Mouse (Mus musculus) embryonic facial prominence, embryonic 14.5 days (tissue): ENCODE data around the gene Hnrnph3. TPM values are rescaled to one million over a fixed set of nuclear protein-coding genes. Genes with fewer than 3 reads are reported as not detected.

Source experiments
- ATAC-seq: fragments of 200-750 bp; cut with Nextera tagmentation; 2 replicates; pipeline ENCODE4 v1.8.0; 2017; ENCODE audit warnings: low read depth, moderate number of reproducible peaks, moderate TSS enrichment
- DNase-seq: peaks from one replicate; pipeline ENCODE4 v3.0.0-alpha.2; 2015; ENCODE audit warnings: low spot score
- H3K27ac ChIP-seq: fragments of 300-500 bp; sonication (generic); replicated peaks from 2 replicates; pipeline ENCODE4 v1.5.1; 2014; ENCODE audit warnings: low read depth, mild to moderate bottlenecking, low read length, moderate library complexity
- H3K27me3 ChIP-seq: fragments of 300-500 bp; sonication (generic); replicated peaks from 2 replicates; pipeline ENCODE4 v1.6.1; 2014; ENCODE audit warnings: low read length; ENCODE audit not compliant: control insufficient read depth, insufficient read depth
- H3K36me3 ChIP-seq: fragments of 300-500 bp; sonication (generic); 2 replicates; pipeline ENCODE4 v1.6.1; 2014; ENCODE audit warnings: low read length, mixed read lengths; ENCODE audit not compliant: control insufficient read depth, insufficient read depth
- H3K4me1 ChIP-seq: fragments of 300-500 bp; sonication (generic); 2 replicates; pipeline ENCODE4 v1.6.1; 2014; ENCODE audit warnings: antibody characterized with exemption, low read length; ENCODE audit not compliant: control insufficient read depth, insufficient read depth
- H3K4me2 ChIP-seq: fragments of 300-500 bp; sonication (generic); 2 replicates; pipeline ENCODE4 v1.6.1; 2014; ENCODE audit warnings: low read depth, mild to moderate bottlenecking, low read length, moderate library complexity, mixed read lengths
- H3K4me3 ChIP-seq: fragments of 300-500 bp; sonication (generic); 2 replicates; pipeline ENCODE4 v1.5.1; 2014; ENCODE audit warnings: low read depth, mild to moderate bottlenecking, low read length
- H3K9ac ChIP-seq: fragments of 300-500 bp; sonication (generic); 2 replicates; pipeline ENCODE4 v1.6.1; 2014; ENCODE audit warnings: low read depth, mild to moderate bottlenecking, low read length, moderate library complexity, mixed read lengths
- H3K9me3 ChIP-seq: fragments of 300-500 bp; sonication (generic); 2 replicates; pipeline ENCODE4 v1.6.1; 2016; ENCODE audit warnings: low read length; ENCODE audit not compliant: control insufficient read depth
- WGBS: fragments of 180-500 bp; shearing (Covaris S2); extraction: QIAGEN DNeasy Blood & Tissue Kit; methylation state at CpG from one replicate; pipeline ENCODE4 v1.1.7; 2014; 5-methylcytosine and 5-hydroxymethylcytosine counted together
- polyA plus RNA-seq: library from polyadenylated mRNA; unstranded; fragments of >200 nt; fragmentation: Nextera tagmentation; extraction: Ambion mirVana; gene quantifications from 2 replicates; pipeline ENCODE4 v1.2.1, GENCODE M21; 2014

Gene Hnrnph3
- polyA plus RNA-seq, 1 experiment from 2014 or later: 51.8 TPM

DNA sequence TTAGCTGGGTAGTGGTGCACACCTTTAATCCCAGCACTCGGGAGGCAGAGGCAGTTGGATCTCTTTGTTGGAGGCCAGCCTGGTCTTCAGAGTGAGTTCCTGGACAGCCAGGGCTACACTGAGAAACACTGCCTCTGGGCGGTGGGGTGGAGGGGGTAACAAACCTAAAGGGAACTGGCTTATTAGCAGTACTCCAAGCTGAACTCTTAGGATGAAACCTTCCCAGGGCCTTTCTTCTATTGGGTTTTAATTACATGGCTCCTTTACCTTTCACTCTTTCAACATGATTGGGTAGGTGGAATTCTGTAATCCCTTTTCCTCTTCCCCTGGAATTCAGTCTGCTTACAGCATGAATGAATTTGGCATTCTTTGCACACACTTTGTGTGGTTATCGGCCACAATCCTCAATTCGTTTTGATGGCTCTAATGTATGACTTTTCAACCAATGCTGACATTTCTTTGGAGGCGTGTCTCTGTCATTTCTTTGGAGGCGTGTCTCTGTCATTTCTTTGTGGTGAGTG is 1.5 kb upstream of the Hnrnph3 start:
- ATAC-seq (no peak), DNase-seq (peak; percentile 61)
- Histone ChIP-seq H3K27me3 (no peaks in the 10 kb centered on the region), H3K36me3 (no peaks in the 10 kb centered on the region), H3K4me3 (peak overlapping the region; percentile 97; the same call in 1 of the 2 replicates), H3K4me2 (peak overlapping the region; percentile 84), H3K9ac (no peak overlapping the region), H3K27ac (peak overlapping the region; percentile 100), H3K9me3 (no peaks in the 10 kb centered on the region), H3K4me1 (peaks cover 28% of the 10 kb centered on the region)
- WGBS: 35% methylated on average over 6 of the region's 6 CpGs

DNA sequence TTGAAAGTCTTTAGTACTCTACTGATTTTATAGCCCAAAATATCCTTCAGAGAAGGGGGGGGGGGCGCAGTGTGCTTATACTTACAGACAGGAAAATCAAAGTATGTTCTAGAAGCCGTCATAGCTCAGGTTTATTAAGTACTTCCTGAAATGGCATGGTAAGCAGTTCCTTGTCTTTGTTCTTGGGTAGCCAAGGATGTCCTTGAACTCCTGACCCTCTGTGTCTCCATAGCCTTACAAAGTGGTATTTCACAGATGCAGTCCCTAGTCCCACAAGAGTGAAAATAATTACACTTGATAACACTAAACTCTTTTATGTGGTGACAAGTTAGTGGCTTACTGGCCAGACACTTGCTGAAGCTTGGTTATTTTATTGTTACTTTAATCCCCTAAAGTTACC is 999 bp upstream of the Hnrnph3 start:
- H3K4me2 ChIP-seq: peak overlapping the region; percentile 84
- peaks cover 28% of the 10 kb centered on the region for H3K4me1 ChIP-seq
- 30% methylated on average over 2 of the region's 2 CpGs for WGBS
- ATAC-seq (no peak), DNase-seq (peak; percentile 19)
- H3K36me3 ChIP-seq: no peaks in the 10 kb centered on the region
- peak overlapping the region; percentile 100 for H3K9ac ChIP-seq
- peak overlapping the region; percentile 97 for H3K4me3 ChIP-seq
- H3K9me3 ChIP-seq: no peaks in the 10 kb centered on the region
- H3K27me3 ChIP-seq: no peaks in the 10 kb centered on the region
- H3K27ac ChIP-seq: peak overlapping the region; percentile 100

DNA sequence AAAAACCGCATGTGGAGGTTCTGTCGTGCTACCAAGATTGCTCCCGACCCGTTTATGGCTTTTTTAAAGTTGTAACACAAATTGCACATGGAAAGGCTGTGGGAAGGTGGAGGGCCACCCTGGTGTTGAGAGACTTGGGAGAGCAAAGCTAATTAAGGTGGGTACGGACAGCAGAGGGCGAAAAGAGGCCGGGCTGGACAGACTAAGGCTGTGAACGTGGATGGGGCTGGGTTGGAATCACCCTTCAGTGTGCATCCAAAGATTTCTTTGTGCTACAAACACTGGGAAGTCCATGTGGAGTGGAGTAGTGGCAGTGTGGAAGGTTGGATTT is 528 bp upstream of the Hnrnph3 start:
- Histone ChIP-seq H3K4me2 (peak overlapping the region; percentile 84), H3K4me1 (peaks cover 28% of the 10 kb centered on the region), H3K27me3 (no peaks in the 10 kb centered on the region), H3K36me3 (no peaks in the 10 kb centered on the region), H3K9ac (peak overlapping the region; percentile 100), H3K9me3 (no peaks in the 10 kb centered on the region), H3K27ac (peak overlapping the region; percentile 100), H3K4me3 (peak overlapping the region; percentile 97)
- ATAC-seq: peak; percentile 54; the same call in 1 of the 2 replicates
- under 1% methylated on average over 8 of the region's 8 CpGs for WGBS
- peak; percentile 83 for DNase-seq

DNA sequence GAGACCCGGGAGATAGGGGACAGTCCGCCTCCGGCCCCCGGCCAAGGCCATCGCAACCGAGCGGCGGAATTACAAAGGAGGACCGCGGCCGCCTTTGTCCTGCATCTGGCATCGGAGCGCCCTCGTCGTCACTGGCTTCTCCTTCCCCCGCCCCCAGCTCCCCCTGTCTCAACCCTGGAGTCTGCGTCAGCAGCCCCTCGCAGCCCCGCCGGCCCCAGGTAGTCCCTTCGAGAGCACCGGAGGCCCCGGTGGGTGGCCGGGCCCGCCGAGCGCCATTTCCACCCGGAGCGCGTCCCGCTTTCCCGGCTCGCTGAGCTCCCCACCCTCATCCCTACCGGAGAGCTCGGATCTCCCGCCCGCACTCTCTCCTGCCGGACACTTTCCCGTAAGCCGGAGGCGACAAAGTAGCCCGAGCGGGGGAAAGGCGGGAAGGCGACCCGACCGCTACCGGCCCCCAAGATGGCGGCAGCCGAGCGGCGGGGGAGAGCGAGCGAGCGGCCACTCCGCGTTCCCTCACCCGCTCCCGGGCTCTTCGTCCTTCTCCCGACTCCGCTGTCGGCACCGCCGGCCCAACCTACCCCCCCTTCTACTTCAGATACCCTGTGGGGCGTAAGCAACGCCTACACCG is 782 bp downstream of the Hnrnph3 start:
- ATAC-seq: peak; percentile 14; the same call in 1 of the 2 replicates
- WGBS: under 1% methylated on average over 25 of the region's 68 CpGs
- Histone ChIP-seq H3K4me1 (peaks cover 28% of the 10 kb centered on the region), H3K4me2 (peak overlapping the region; percentile 70), H3K9me3 (no peaks in the 10 kb centered on the region), H3K36me3 (no peaks in the 10 kb centered on the region), H3K9ac (peak overlapping the region; percentile 100), H3K4me3 (peak overlapping the region; percentile 97), H3K27me3 (no peaks in the 10 kb centered on the region), H3K27ac (peak overlapping the region; percentile 100)
- peak; percentile 70 for DNase-seq

DNA sequence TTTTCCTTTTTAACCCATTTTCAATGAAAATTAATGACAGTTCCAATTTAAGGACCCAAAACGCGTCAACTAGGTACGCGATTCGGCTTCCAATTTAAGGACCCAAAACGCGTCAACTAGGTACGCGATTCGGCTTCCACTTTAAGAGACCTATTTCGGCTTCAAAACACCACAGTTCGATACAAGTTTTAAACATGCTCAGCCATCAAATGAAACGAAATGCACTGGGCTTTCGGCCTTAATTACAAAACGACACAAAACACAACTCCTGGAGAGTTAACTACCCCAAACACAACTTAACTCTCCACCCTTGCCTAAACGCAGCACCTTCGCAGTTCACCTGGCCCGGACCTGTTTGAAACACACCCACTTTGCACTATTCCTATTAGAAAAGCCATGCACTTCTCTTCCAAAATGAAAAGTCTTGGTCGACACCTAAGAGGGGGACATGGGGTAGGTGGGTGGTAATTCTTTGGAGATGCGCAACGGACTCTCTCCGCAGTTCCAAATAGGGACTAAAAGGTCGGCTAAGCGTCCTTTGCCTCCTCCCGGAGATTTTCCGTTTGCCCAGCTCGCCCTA is 1.4 kb downstream of the Hnrnph3 start:
- H3K9ac ChIP-seq: peak overlapping the region; percentile 100
- peak overlapping the region; percentile 70 for H3K4me2 ChIP-seq
- H3K36me3 ChIP-seq: peaks cover 4% of the 10 kb centered on the region
- peak overlapping the region; percentile 100 for H3K27ac ChIP-seq
- no peak for DNase-seq
- H3K4me3 ChIP-seq: peak overlapping the region; percentile 97
- no peak for ATAC-seq
- under 1% methylated on average over 27 of the region's 27 CpGs for WGBS
- H3K4me1 ChIP-seq: peaks cover 28% of the 10 kb centered on the region
- H3K9me3 ChIP-seq: no peaks in the 10 kb centered on the region
- H3K27me3 ChIP-seq: no peaks in the 10 kb centered on the region

DNA sequence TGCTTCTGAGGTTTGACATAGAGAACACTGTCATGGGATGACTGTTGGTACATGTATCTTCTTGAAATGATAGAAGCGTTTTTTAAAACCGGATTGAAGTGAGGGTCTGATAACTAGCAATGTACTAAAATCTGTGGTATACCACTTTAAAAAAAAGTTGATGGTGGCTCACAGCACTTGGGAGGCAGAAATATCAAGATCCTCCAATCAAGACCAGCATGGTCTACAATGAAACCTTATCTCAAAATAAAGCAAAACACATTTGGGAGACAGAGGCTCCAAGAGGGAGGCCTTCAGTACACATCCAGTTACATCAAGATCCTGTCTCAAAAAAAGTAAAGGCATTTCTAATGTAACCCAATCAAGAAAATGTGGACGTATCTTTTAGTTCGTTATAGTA is 2.3 kb downstream of the Hnrnph3 start:
- Histone ChIP-seq H3K36me3 (peaks cover 13% of the 10 kb centered on the region), H3K9ac (peak overlapping the region; percentile 100), H3K4me2 (peak overlapping the region; percentile 70), H3K4me1 (peaks cover 28% of the 10 kb centered on the region), H3K27me3 (no peaks in the 10 kb centered on the region), H3K4me3 (peak overlapping the region; percentile 97), H3K27ac (no peak overlapping the region), H3K9me3 (no peaks in the 10 kb centered on the region)
- DNase-seq (peak; percentile 19), ATAC-seq (no peak)
- WGBS: 31% methylated on average over 4 of the region's 4 CpGs

DNA sequence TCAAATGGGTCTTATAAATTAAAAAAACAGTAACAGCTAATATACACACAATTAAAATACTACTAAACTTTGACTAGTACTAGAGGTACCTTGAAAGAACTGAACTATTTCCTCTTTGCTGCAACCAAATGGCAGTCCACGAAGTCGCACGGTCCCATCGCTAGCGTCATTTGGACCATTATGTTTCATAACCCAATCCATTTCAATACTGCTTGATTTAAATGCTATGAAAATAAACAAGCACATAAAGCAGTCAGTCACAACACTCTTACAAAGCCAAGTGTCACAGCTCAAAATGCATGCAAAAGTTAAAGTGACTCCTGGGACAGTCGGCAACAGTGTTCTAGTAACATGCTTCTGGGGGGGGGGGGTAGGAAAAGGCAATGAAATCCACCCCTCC is 4.7 kb downstream of the Hnrnph3 start:
- Histone ChIP-seq H3K4me3 (no peak overlapping the region), H3K27me3 (no peaks in the 10 kb centered on the region), H3K9me3 (no peaks in the 10 kb centered on the region), H3K27ac (no peak overlapping the region), H3K4me2 (no peak overlapping the region), H3K4me1 (peaks cover 9% of the 10 kb centered on the region; the same call in 1 of the 2 replicates), H3K9ac (no peak overlapping the region), H3K36me3 (peaks cover 37% of the 10 kb centered on the region)
- DNase-seq (no peak), ATAC-seq (no peak)
- 86% methylated on average over 6 of the region's 6 CpGs for WGBS

DNA sequence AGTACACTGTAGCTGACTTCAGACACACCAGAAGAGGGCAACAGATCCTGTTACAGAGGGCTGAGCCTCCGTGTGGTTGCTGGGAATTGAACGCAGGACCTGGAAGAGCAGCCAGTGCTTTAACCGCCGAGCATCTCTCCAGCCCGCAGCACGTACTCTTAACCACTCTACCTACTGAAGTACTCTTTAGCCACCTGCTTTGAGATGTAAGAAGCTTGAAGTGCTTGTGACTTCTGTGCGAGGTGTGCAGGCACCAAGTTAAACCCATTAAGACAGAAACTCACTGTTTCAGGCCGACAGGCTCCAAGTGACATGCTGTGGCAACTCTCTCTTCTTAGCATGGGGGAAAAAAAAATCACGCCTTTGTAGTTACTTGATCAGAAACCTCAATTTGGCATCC is 9.8 kb downstream of the Hnrnph3 start:
- no peaks in the 10 kb centered on the region for H3K9me3 ChIP-seq
- no peak overlapping the region for H3K27ac ChIP-seq
- DNase-seq: no peak
- no peak overlapping the region for H3K9ac ChIP-seq
- H3K4me1 ChIP-seq: no peaks in the 10 kb centered on the region
- H3K4me2 ChIP-seq: no peak overlapping the region
- H3K4me3 ChIP-seq: no peak overlapping the region
- 92% methylated on average over 9 of the region's 9 CpGs for WGBS
- no peaks in the 10 kb centered on the region for H3K27me3 ChIP-seq
- ATAC-seq: no peak
- peaks cover 86% of the 10 kb centered on the region for H3K36me3 ChIP-seq

DNA sequence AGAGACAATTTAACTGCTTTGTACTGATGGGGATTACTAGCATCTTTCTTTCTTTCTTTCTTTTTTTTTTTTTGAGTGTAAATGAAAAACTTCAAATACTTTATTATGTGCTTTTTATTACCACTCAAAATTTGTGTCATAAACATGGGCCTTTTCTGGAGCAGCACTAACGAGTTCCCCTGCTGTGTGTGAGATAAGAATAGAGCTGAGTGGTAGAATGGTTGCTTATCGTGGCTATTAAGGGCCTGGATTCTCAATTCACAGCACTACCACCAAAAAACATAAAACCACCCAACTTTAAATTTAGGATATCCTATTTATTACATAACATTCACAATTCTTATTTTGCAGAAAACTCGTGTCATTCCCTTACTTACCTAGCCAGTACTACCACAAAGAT is 10.5 kb downstream of the Hnrnph3 start:
- Histone ChIP-seq H3K4me1 (no peaks in the 10 kb centered on the region), H3K4me3 (no peak overlapping the region), H3K9ac (no peak overlapping the region), H3K4me2 (no peak overlapping the region), H3K9me3 (no peaks in the 10 kb centered on the region), H3K27ac (no peak overlapping the region), H3K27me3 (no peaks in the 10 kb centered on the region), H3K36me3 (peaks cover 91% of the 10 kb centered on the region)
- WGBS: 83% methylated on average over 3 of the region's 3 CpGs
- ATAC-seq (no peak), DNase-seq (no peak)
